Mouse (Mus musculus): Measurements from ENCODE around the gene Cap2. TPM values are rescaled to one million over a fixed set of nuclear protein-coding genes. Genes with fewer than 3 reads are reported as not detected.

The Cap2 gene
- polyA plus RNA-seq, 1 experiment: 1.3 TPM

DNA sequence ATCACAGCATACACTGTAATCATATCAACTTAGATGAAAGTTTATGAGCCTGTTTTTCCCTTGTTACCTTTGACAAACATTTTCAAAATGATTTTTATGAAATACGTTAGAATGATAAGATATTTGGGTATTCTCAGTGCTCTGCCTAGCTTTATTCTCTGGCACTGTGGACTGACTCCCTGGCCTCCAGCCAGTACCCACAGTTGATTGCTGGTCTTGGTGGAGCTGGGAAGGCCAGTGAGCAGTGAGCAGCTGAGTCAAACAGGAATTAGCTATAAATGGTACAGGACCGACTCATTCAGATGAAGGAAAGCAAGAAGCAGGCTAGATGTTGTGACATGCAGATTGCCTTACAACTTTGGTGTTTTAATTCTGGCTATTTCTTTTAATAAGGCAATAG lies 173.0 kb downstream of the Cap2 start:
- H3K27me3 ChIP-seq (ENCODE audit: control insufficient read depth, insufficient read depth, low read length): no peaks in the 10 kb centered on the region
- no peak overlapping the region for H3K4me3 ChIP-seq (ENCODE audit: extremely low read depth, insufficient read depth, insufficient read length)
- peaks cover 8% of the 10 kb centered on the region for H3K36me3 ChIP-seq (ENCODE audit: control insufficient read depth, insufficient read depth, low read length)
- H3K4me1 ChIP-seq (ENCODE audit: control insufficient read depth, insufficient read depth, insufficient read length): peaks cover 4% of the 10 kb centered on the region
- no peak for DNase-seq (ENCODE audit: low read depth in 1 of 2, low spot score in 2 of 2)
- no peak overlapping the region for H3K27ac ChIP-seq (ENCODE audit: insufficient read depth, low read length)
- WGBS: 75% methylated on average over 2 of the region's 2 CpGs
- no peak for TF ChIP-seq POLR2A (IDR thresholded peaks at IDR 0.05; ENCODE audit: low read depth, low read length)
- TF ChIP-seq CTCF (IDR thresholded peaks at IDR 0.05; ENCODE audit: extremely low read depth, insufficient read depth, insufficient read length, insufficient replicate concordance): no peak

DNA sequence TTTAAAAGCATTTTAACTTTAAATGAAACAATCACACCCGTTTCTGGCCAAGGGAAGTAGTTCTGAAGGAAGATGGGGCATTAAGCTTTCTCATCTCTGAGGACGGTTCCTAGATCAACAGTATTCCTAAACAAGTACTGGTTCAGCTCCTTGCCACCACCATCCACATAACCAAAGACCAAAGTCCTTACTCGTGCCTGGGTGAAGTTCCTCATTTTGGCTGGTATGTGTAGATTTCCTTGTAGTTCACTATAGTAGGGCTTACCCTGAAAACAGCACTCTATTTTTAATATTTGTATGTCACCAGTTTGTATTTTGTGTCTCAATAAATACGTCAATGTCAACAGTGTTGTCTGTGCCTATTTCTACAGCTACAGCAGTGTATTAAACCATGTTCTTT lies 176.1 kb downstream of the Cap2 start:
- WGBS: 80% methylated on average over 4 of the region's 4 CpGs
- no peak overlapping the region for H3K4me3 ChIP-seq (ENCODE audit: extremely low read depth, insufficient read depth, insufficient read length)
- H3K36me3 ChIP-seq (ENCODE audit: control insufficient read depth, insufficient read depth, low read length): peaks cover 21% of the 10 kb centered on the region
- peaks cover 4% of the 10 kb centered on the region for H3K4me1 ChIP-seq (ENCODE audit: control insufficient read depth, insufficient read depth, insufficient read length)
- H3K27me3 ChIP-seq (ENCODE audit: control insufficient read depth, insufficient read depth, low read length): no peaks in the 10 kb centered on the region
- no peak for TF ChIP-seq POLR2A (IDR thresholded peaks at IDR 0.05; ENCODE audit: low read depth, low read length)
- TF ChIP-seq CTCF (IDR thresholded peaks at IDR 0.05; ENCODE audit: extremely low read depth, insufficient read depth, insufficient read length, insufficient replicate concordance): no peak
- no peak for DNase-seq (ENCODE audit: low read depth in 1 of 2, low spot score in 2 of 2)
- H3K27ac ChIP-seq (ENCODE audit: insufficient read depth, low read length): no peak overlapping the region

DNA sequence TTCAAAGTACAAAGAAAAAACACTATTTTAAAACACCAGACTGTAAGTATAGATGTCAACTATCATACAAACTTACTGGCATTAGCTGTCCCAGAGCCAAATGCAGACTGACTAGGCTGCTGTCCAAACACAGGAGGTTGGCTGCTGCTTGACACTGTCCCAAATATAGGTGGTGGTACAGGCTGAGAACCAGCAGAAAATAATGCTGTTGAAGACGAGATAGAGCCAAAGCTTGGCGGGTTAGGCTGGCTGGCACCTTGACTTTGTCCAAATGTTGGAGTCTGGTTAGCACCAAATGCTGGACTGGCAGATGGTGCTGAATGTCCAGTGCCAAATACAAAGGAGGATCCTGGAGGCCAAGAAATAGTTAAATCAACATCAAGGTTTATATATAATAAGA lies 181.3 kb downstream of the Cap2 start:
- Histone ChIP-seq H3K4me1 (ENCODE audit: control insufficient read depth, insufficient read depth, insufficient read length) (no peaks in the 10 kb centered on the region), H3K36me3 (ENCODE audit: control insufficient read depth, insufficient read depth, low read length) (peaks cover 33% of the 10 kb centered on the region), H3K27me3 (ENCODE audit: control insufficient read depth, insufficient read depth, low read length) (no peaks in the 10 kb centered on the region), H3K4me3 (ENCODE audit: extremely low read depth, insufficient read depth, insufficient read length) (no peak overlapping the region), H3K27ac (ENCODE audit: insufficient read depth, low read length) (no peak overlapping the region)
- 90% methylated on average over 2 of the region's 2 CpGs for WGBS
- TF ChIP-seq POLR2A (IDR thresholded peaks at IDR 0.05; ENCODE audit: low read depth, low read length): no peak
- DNase-seq (ENCODE audit: low read depth in 1 of 2, low spot score in 2 of 2): no peak

DNA sequence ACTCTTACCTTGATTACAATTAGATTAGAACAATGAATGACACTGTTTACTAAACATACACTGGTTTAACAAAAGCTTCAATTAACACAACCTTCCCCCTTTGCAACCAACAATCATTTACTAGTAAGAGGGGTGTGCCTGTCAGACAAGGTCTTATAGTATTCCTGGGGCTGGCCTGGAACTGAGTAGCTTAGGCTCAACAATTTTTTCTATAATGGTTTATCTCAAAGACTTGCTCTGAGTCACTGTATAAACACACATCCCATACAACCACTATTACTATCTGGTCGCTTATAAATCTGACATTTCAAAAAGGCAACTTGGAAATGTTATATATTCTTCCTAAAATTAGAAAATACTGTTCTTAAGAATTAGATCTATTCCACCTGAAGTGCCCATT lies 181.7 kb downstream of the Cap2 start:
- H3K4me1 ChIP-seq (ENCODE audit: control insufficient read depth, insufficient read depth, insufficient read length): no peaks in the 10 kb centered on the region
- DNase-seq (ENCODE audit: low read depth in 1 of 2, low spot score in 2 of 2): no peak
- H3K27ac ChIP-seq (ENCODE audit: insufficient read depth, low read length): no peak overlapping the region
- TF ChIP-seq POLR2A (IDR thresholded peaks at IDR 0.05; ENCODE audit: low read depth, low read length) (no peak), CTCF (IDR thresholded peaks at IDR 0.05; ENCODE audit: extremely low read depth, insufficient read depth, insufficient read length, insufficient replicate concordance) (no peak)
- H3K4me3 ChIP-seq (ENCODE audit: extremely low read depth, insufficient read depth, insufficient read length): no peak overlapping the region
- no peaks in the 10 kb centered on the region for H3K27me3 ChIP-seq (ENCODE audit: control insufficient read depth, insufficient read depth, low read length)
- peaks cover 33% of the 10 kb centered on the region for H3K36me3 ChIP-seq (ENCODE audit: control insufficient read depth, insufficient read depth, low read length)
- WGBS: 87% methylated on average over 1 of the region's 1 CpGs

DNA sequence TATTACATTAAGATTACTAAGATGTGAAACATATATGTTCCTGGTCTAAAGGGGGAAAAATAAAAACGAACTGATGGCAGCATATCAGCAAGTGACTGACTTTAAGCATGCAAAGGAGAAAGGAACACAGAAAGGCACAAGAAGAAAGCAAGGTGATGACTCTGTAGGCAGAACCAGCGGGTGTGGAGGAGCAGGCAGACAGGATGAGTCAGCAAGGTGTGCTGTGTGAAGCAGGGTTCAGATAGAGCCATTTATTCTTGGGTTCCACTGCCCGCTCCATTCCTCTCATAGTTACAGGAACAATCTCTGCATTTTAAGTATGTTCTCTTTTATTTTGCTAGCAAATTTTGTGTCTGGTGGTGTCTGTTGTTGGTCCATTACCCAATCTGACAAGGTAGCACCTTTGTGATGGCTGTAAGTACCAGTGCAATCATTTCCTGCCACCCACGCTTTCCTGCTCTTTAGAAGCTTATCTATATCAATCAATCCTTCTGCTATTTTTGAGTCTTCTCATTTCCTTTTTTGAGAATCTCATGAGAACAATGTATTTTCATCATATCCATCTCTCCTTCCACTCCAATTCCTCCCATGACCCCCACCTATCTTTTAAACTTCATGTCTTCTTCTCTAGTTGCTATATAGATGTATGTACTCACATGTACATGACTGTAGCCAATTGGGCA lies 189.1 kb downstream of the Cap2 start:
- TF ChIP-seq CTCF (IDR thresholded peaks at IDR 0.05; ENCODE audit: extremely low read depth, insufficient read depth, insufficient read length, insufficient replicate concordance): no peak
- TF ChIP-seq POLR2A (IDR thresholded peaks at IDR 0.05; ENCODE audit: low read depth, low read length): no peak
- peaks cover 22% of the 10 kb centered on the region for H3K36me3 ChIP-seq (ENCODE audit: control insufficient read depth, insufficient read depth, low read length)
- no peak overlapping the region for H3K4me3 ChIP-seq (ENCODE audit: extremely low read depth, insufficient read depth, insufficient read length)
- peak; percentile 13 to 35 for DNase-seq (ENCODE audit: low read depth in 1 of 2, low spot score in 2 of 2)
- H3K27ac ChIP-seq (ENCODE audit: insufficient read depth, low read length): peak overlapping the region; percentile 5
- H3K27me3 ChIP-seq (ENCODE audit: control insufficient read depth, insufficient read depth, low read length): no peaks in the 10 kb centered on the region
- H3K4me1 ChIP-seq (ENCODE audit: control insufficient read depth, insufficient read depth, insufficient read length): peaks cover 2% of the 10 kb centered on the region; the same call in 1 of the 2 replicates
- 59% methylated on average over 4 of the region's 4 CpGs for WGBS

DNA sequence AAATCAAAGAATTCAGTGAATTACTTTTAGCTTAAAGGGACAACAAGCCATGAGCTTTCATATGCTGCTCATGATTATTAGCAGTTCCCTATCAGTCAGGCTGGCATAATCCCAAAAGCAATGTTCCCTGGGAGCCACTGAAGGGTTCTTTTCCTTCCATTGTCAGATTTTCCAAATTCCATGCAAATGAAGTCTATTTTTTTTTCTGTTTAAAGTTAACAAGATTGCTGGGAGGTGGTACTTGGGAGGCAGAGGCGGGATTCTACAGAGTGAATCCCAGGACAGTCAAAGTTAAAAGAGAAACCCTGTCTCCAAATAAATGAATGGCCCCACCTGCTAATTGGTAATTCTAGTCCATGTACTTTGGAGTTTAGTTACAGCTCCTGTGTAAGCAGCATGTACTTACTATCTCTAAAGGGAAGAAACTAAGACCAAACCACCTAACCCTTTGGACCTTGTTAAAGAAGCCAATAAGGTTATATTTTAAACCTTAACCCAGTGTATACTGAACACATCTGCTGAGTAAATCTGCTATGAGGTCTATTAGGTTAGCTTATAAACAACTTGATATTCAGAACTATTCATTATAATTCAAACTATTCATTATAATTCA lies 193.8 kb downstream of the Cap2 start:
- Histone ChIP-seq H3K36me3 (ENCODE audit: control insufficient read depth, insufficient read depth, low read length) (peaks cover 16% of the 10 kb centered on the region), H3K27ac (ENCODE audit: insufficient read depth, low read length) (no peak overlapping the region)

DNA sequence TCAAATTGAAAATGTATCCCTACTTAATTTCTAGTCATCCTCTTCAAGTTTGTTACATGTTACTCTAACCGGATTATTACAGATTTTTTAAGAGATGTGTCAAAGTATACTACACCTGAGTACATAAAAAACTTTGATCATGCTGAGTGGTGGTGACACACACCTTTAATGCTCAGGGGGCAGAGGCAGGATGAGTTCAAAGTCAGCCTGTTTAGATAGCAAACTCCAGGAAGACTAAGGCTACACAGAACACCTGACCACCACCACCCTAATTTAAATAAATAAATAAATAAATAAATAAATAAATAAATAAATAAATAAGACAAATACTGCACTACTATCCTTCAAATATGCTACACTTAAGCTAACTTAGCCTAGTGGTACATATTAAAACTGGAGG lies 194.3 kb downstream of the Cap2 start:
- 97% methylated on average over 1 of the region's 1 CpGs for WGBS
- DNase-seq (ENCODE audit: low read depth in 1 of 2, low spot score in 2 of 2): no peak

More for the DNA sequence above, 193.8 kb downstream of the Cap2 start:
- no peak overlapping the region for H3K4me3 ChIP-seq (ENCODE audit: extremely low read depth, insufficient read depth, insufficient read length)
- H3K4me1 ChIP-seq (ENCODE audit: control insufficient read depth, insufficient read depth, insufficient read length): peaks cover 2% of the 10 kb centered on the region; the same call in 1 of the 2 replicates
- 88% methylated on average over 1 of the region's 1 CpGs for WGBS
- no peaks in the 10 kb centered on the region for H3K27me3 ChIP-seq (ENCODE audit: control insufficient read depth, insufficient read depth, low read length)
- TF ChIP-seq CTCF (IDR thresholded peaks at IDR 0.05; ENCODE audit: extremely low read depth, insufficient read depth, insufficient read length, insufficient replicate concordance) (no peak), POLR2A (IDR thresholded peaks at IDR 0.05; ENCODE audit: low read depth, low read length) (no peak)
- DNase-seq (ENCODE audit: low read depth in 1 of 2, low spot score in 2 of 2): no peak

More for the DNA sequence above, 194.3 kb downstream of the Cap2 start:
- Histone ChIP-seq H3K27ac (ENCODE audit: insufficient read depth, low read length) (no peak overlapping the region), H3K27me3 (ENCODE audit: control insufficient read depth, insufficient read depth, low read length) (no peaks in the 10 kb centered on the region), H3K36me3 (ENCODE audit: control insufficient read depth, insufficient read depth, low read length) (peaks cover 18% of the 10 kb centered on the region), H3K4me1 (ENCODE audit: control insufficient read depth, insufficient read depth, insufficient read length) (no peaks in the 10 kb centered on the region), H3K4me3 (ENCODE audit: extremely low read depth, insufficient read depth, insufficient read length) (no peak overlapping the region)
- TF ChIP-seq POLR2A (IDR thresholded peaks at IDR 0.05; ENCODE audit: low read depth, low read length) (no peak), CTCF (IDR thresholded peaks at IDR 0.05; ENCODE audit: extremely low read depth, insufficient read depth, insufficient read length, insufficient replicate concordance) (no peak)
